Mouse (Mus musculus) CD4-positive, CD25-positive, alpha-beta regulatory T cell, adult 2 months (primary cell): Measurements from ENCODE around the gene Limd1.

ENCODE experiments used
- DNase-seq: peaks from one replicate; pipeline ENCODE4 v3.0.0-alpha.2; 2012; ENCODE audit warnings: low read depth, low spot score

The Limd1 gene

GRCm38 (mm10) chr9:123515087-123515486 lies 36.6 kb downstream of the Limd1 start:
- DNase-seq = no peak

DNA sequence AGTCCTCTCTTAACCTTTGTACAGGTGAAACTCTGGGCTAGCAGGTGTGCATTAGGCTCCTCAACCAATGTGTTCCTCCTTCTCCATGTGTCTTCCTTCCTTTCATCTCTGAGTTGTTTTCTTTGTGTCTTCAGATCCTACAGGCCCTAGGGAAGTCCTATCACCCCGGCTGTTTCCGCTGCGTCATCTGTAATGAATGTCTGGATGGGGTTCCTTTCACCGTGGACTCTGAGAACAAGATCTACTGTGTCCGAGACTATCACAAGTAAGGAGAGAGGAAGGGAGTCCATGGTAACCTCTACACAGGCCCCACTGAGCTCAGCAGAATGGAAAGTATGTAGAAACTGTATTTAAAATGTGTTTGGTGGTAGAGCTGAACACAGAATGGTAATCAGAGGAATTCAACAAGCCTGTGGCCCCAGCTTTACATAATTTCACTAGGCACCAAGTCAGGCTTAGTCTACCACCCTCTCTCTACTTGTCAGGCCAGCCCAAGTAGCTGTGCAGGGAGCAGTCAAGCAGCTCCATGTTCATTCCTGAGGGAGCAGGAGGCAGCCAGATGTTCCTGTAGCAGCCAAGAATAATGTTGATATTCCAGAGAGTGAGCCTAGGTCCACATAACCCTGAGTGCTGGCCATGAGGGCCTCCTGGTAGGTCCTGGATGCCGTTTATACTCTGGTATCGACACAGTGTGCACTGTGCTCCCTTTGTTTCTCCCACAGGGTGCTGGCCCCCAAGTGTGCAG lies 38.3 kb downstream of the Limd1 start:
- DNase-seq = no peak

DNA sequence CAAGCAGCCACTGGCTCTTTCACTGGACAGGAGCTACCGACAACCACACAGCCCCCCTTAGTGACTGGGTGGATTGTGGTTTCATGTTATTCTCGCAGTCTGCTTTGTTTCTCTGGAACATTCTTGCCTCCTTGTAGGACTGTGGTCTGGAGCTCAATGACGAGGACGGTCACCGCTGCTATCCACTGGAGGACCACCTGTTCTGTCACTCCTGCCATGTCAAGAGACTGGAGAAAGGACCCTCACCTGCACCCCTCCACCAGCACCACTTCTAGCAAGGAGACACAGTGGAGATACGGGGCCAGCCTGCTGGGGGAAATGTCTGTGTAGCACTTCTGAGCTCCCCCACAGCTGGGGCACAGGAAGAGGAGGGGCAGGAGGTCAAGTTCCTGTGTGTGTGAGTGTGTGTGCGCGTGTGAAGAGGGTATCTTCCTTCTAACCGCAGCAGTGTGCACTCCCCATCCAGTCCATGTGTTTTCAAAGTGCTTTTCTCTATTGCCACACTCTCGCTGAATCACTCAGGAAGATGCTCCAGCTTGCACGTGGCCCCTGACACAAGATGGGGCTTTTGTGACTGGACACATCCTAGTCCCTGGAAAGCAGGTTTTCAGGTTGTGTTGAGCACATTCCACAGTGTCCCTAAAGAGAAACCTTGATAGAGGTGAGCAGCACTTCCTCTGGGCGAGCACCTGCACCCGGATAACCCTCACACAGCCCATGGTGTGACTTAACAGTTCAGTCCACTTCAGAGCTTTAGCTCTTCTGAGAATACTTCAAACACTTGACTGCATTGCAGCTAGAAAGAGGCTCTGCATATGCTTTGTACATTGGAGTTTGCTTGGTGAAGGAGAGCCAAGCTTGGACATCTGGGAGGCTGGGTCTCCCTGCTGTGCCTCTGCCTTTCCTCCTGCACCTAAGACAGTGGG lies 40.7 kb downstream of the Limd1 start:
- DNase-seq = peak; percentile 77

- DNase-seq = no peak
Observed at GRCm38 (mm10) chr9:123520735-123521134, 42.2 kb downstream of the Limd1 start.

DNA sequence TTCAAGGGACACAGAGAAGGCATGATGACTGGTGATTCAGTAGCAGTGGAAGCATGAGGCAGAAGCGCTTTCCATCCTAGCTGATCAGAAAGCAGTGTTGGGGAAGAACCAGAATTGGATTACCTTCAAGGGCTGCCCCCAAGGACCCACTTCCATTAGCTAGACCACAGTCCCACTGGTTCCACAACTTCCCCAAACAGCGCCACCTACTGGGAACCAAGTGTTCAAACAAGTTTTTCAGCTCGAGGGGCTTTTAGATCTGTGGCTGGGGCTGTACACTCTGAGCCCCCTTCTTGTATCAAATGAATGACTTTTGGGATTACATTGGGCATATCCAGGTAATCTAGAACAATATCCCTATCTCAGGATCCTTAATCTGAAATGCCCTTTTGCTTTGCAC lies 45.2 kb downstream of the Limd1 start:
- DNase-seq = peak; percentile 80

DNA sequence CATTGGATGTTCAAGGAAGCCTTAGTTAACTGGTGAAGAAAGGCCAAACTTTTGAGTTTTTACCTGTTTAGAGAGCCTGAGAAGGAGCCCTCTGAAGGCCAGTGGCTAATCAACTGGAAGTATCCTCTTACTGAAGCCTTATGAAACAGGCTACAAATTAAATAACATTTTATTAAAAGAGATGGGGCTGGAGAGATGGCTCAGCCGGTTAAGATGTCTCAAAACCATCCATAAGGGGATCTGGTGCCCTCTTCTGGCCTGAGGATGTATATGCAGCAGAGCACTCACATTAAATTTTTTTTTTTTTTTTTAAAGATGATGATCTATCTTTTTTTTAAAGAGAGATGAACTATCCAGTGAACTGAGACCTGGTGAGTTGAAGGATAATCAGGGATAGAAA lies 46.6 kb downstream of the Limd1 start:
- peak; percentile 93 for DNase-seq

- DNase-seq = no peak
Observed at GRCm38 (mm10) chr9:123526502-123526901, 48.0 kb downstream of the Limd1 start.

GRCm38 (mm10) chr9:123528087-123528925 lies 49.8 kb downstream of the Limd1 start:
- peak; percentile 39 for DNase-seq

DNA sequence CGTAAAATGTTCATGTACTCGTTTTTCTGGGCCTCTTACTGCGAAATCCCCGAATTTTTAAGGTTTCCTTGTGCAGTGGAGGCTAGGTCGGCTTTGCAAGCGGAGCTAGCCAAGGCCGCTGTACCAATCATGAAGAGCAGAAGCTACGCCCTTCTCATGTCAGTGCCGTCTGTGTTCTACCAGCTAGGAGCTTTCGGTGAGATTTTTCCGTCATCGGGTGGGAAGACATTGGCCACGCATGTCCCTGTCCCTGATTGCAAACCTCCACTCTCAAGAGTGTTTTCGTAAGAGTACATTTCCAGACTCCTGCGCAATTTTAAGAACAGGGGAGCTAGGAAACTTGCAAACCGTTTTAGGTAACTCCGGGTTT lies 50.4 kb downstream of the Limd1 start:
- peak; percentile 75 for DNase-seq

GRCm38 (mm10) chr9:123529392-123530157 lies 51.1 kb downstream of the Limd1 start, which contains the start of gene Sacm1l:
TSS of gene Sacm1l (plus strand) at chr9:123529759.
- DNase-seq = peak; percentile 99

GRCm38 (mm10) chr9:123530158-123530475 lies 51.6 kb downstream of the Limd1 start:
- DNase-seq = no peak

- DNase-seq = no peak
Observed at GRCm38 (mm10) chr9:123530566-123531130, 52.1 kb downstream of the Limd1 start.

DNA sequence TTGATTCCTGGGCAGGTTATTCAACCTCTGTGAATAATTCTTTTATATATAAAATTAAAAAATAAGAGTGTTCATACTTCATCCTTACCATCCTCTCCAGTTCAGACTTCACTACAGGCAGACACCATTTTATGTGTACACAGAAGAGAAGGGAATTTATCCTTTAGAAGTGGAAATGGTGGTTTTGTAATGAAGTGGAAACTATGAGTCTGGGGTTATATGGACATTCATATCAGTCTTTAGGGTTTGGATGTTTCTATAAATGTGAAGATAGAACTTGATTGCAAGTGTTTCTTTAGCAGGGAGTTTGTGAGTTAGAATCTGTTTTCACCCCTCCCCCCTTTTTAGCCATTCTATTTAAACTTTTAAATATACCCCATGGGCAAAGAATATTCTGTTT lies 52.7 kb downstream of the Limd1 start:
- no peak for DNase-seq

GRCm38 (mm10) chr9:123536613-123537012 lies 58.1 kb downstream of the Limd1 start:
- no peak for DNase-seq

DNA sequence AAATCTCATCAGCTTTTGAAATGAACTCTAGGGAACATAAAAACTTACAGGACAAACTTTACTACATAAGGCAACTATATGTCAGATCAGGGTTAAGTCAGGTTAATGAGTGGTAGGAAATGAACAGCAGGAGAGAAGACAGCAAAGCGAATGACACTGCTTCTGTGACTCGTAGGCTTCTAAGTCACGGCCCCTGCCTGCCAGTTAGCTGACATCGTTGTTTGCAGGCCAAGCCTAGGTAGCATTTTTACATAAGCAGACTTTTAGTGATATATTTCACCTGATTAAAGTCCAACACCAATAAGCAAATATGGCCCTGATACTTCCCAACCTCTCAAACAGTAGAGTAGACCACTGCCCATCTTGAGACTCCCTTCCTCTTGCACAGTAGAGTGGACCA lies 59.7 kb downstream of the Limd1 start:
- DNase-seq = no peak

DNA sequence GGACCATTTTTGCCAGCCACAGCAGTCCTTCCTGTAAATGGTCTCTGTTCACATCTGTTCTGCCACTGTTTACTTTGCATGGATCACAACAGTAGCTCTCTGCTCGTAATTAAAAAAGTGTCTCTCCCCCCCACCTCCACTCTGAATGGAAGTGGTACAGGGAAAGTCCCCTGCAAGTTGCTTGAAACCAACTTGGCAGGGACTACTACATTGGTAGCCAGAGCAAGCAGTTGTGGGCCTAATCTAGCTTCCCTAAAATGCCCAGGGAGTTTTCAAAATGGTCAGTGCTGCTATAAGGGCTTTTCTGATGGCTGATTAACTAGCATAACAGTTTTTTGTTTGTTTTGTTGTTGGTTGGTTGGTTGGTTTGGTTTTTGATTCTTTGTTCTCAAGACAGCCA lies 60.6 kb downstream of the Limd1 start:
- no peak for DNase-seq

DNA sequence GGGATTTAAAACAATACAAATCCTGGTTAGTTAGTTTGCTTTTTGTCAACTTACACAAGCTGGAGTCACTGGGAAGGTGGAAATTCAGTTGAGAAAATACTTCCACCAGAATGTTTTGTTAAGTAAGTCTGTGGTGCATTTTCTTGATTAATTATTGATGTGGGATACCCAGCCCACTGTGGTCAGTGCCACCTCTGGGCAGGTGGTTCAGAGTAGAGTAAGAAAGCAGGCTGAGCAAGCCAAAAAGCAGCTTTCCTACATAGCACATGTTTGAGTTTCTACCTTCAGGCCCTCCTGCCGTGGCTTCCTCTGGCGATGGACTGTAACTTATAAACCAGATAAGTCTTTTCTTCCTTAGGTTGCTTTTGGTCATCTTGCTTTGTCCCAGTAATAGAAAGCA lies 61.3 kb downstream of the Limd1 start:
- DNase-seq = no peak

GRCm38 (mm10) chr9:123554599-123554998 lies 76.1 kb downstream of the Limd1 start:
- no peak for DNase-seq
